Mouse (Mus musculus): ENCODE data around the gene Ndufa4l2.
A peak's percentile ranks its signal among the peaks of the same experiment; 100 is the strongest.

Ndufa4l2 gene

DNA sequence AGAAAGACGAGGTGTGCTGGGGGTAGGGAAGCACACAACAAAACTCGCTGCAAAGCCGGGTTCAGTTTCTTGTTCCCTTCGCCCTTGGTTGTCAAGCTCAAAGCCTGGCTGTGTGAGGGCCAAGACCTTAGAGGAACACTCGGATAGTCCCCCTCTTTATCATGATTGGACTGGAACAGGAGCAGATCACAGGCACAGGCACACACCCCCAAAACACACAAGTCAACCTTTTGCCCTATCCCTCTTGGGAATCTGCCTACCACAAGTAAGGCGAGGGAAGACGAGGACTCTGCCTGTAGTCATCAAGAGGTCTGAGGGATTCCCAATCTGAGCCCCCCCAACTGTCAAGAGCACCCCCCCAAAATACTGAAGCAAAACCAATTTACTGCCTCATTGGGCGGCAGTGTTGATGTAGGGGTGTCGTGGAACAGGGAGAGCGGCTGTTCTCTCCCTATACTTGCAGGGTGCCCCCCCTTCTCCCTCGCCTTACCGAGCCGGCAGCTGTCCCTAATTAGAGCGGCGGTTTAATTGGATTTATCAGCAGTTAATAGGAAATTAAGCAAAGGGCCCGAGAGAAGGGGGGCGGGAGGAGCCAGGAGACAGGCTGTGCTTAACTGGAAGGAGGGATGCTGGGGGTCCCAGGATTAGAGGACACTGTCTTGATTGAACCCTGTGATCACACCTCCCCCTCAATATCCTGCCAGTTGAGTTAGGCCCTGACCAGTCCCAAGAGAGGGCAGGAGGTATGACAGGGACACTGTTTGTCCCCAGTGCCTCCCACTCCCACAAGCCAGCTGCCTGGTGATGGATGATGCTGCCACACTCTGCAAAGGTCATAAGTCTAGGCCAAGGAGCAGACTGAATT lies 4.7 kb upstream of the Ndufa4l2 start:
- DNase-seq (ENCODE audit: low read depth, low spot score), result no peak

DNA sequence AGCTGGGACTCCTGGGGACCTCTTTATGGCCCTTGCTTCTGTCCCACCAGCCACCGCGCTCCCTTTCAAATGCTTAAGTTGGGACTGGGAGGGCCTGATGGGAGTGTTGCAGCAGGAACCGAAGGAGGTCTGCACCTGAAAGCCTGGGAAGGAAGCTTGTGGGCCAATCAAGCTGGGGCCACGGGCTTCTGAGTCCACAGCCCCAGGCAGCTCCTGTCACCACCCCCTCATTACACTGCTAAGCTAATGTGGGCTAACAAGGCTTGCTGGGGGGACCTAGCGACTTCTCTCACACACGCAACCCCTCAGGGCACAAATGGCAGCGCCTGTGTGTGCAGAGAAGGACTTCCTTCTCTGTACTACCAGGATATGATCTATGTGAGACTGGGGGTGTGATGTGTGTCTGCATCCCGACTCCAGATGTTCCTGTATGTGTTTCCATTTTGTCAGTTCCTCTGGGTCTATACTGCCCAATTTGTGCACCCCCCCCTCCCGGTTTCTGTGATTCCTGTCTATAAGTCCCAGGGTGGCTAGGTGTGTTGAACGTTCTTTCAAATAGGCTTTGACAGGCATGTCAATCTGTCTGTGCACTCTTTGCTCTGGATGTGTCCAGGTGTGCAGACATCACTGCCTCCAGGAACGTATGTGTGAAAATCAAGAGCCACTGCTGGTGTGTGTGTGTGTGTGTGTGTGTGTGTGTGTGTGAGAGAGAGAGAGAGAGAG lies 3.7 kb upstream of the Ndufa4l2 start:
- no peak for DNase-seq (ENCODE audit: low read depth, low spot score)

GRCm38 (mm10) chr10:127511634-127512306 lies 3.0 kb upstream of the Ndufa4l2 start:
- no peak for DNase-seq (ENCODE audit: low read depth, low spot score)

DNA sequence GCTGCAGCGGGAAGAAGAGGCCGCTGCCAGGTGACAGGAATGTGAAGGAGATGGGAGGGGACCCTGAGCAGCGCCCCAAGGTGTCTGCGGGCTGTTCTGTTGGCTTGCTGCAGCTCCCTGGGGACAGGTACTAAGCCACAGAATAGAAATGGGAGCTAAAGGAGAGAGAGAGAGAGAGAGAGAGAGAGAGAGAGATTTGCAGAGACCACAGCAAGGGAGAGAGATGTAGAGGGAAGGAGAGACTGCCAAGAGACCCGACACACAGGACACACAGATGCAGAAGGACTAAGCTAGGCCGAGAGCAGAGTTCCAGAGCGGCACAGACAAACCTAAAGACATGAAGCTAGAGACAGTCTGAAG lies 2.5 kb upstream of the Ndufa4l2 start:
- no peak for DNase-seq (ENCODE audit: low read depth, low spot score)

DNA sequence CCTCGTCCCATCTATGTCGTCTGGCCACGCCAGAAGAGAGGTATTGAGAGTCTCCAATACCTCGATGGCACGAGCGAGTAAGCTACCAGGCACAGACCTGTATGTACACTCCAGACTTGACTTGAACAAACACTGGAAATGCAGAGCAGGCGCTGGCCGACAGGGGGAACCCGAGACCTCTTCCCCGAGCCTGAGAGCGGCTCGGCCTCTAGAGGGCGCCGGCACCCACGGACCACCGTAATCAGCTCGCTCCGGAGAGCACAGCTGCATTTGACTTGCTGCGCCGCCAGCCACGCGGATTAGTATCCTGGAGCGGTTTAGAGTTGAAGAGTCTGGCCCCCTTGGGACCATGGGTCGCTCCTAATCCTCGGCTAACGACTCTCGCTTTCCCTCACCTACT lies 2.0 kb upstream of the Ndufa4l2 start:
- DNase-seq (ENCODE audit: low read depth, low spot score), result peak; percentile 88

- no peak for DNase-seq (ENCODE audit: low read depth, low spot score)
Observed at GRCm38 (mm10) chr10:127513501-127514091, 1.2 kb upstream of the Ndufa4l2 start.

GRCm38 (mm10) chr10:127514111-127514698 lies 562 bp upstream of the Ndufa4l2 start:
- DNase-seq (ENCODE audit: low read depth, low spot score), result no peak

- no peak for DNase-seq (ENCODE audit: low read depth, low spot score)
Observed at GRCm38 (mm10) chr10:127515271-127515982, 660 bp downstream of the Ndufa4l2 start.

DNA sequence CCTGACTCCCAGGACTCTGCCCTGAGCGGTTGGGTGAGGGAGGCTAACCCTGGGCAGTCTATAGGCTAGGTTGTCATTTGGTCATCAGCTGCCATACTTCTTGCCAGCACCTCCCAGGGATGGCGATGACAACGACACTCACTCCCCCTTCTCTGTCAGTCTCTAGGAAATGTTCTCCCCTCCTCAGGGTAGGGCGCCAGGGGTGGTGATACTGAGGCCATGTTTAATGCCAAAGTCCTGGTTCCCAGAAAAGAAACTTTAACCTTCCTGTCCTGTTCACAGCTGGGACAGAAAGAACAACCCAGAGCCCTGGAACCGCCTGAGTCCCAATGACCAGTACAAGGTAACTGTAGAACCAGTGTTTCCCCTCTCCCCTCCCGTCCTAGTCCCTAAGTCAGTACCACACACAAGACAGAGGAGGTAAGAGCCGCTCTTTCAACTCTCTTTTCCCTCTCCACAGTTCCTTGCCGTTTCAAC lies 1.3 kb downstream of the Ndufa4l2 start:
- no peak for DNase-seq (ENCODE audit: low read depth, low spot score)

- DNase-seq (ENCODE audit: low read depth, low spot score), result no peak
Observed at GRCm38 (mm10) chr10:127516576-127517260, 2.0 kb downstream of the Ndufa4l2 start.

GRCm38 (mm10) chr10:127517941-127518340 lies 3.2 kb downstream of the Ndufa4l2 start:
- DNase-seq (ENCODE audit: low read depth, low spot score), result no peak

DNA sequence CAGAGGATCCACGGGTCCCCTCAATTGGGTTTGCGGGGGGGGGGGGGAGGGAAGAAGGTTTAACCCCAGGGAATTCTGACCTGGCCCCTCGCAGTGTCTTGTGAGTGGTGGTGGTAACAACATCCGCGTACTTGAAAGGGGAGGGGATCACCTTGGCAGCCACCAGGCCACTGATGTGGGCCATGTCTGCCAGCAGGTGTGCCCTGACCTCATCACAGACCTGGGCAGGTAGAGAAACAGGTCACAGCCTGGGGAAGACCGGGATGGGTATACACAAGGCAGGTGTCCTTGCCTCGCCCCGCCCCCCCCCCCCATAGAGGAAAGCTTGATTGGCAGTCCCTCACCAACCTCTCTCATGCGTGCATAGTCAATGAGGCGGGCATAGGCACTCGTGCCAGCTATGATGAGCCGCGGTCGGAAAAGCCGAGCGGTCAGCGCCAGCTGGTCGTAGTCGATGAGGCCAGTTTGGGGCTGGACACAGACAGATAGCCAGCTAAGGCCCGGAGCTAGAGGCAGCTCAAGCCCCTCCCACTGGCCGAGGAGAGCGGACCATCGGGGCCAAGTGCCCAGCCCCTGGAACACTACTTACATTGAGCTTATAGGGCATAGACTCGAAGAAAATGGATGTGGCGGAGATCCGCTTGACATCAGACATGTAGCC lies 4.4 kb downstream of the Ndufa4l2 start:
- DNase-seq (ENCODE audit: low read depth, low spot score), result no peak

- DNase-seq (ENCODE audit: low read depth, low spot score), result no peak
Observed at GRCm38 (mm10) chr10:127519903-127520713, 5.3 kb downstream of the Ndufa4l2 start.

DNA sequence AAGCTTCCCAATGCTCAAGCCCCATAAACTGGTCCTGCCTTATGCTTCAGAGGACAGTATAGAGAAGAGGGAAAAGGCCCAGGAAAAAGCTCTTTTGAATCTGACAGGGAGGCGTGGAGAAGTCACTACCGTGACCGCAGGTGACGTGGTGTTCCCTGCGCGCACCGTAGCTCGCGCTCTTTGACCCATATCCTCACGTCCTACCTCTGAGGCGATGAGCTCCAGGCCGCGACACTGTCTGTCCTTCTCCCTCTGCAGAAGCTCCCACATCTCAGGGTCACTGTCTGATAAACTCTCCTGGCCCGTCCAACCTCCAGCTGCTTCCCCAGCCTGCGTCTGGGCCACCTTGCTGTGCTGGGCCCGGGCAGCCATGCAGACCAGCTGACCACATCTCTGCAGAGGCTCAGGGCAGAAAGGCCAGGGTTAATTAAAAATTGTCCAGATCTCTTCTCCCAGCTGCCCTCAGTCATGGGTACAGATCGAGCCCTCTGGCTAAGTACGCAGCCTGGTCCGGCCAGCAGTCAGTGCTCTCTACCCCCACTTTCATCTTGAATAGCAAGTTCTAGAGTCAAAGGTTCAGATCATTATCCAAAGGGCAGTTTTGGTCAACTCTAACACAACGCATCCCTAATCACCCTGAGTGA lies 6.1 kb downstream of the Ndufa4l2 start:
- DNase-seq (ENCODE audit: low read depth, low spot score), result no peak

- DNase-seq (ENCODE audit: low read depth, low spot score), result no peak
Observed at GRCm38 (mm10) chr10:127521611-127522080, 6.9 kb downstream of the Ndufa4l2 start.

DNA sequence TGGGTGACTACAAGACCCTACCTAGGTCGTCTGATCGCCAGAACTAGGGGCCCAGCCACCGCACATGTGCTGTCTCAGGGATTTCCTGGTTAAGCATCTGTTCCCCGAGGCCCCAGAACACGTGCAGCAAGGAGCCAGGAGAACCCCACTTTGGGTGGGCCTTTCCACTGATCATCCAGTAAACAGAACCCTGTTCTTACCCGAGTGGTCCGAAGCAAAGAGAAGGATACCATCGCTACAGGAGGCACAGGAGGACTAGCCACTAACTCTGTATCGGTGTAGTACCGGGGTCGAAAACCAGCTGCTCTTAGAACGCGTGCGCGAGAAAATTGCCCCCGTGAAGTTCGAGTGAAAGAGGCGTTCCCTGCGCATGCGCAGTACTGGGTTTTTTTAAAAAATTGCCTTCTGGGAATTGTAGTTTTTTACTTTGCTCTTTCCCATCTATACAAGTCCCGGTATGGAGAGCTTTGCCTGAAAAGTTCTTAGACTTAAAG lies 7.4 kb downstream of the Ndufa4l2 start, which contains the start of gene Shmt2:
Gene Shmt2 (minus strand): TSS at position 357 of the 494 bp plus-strand sequence.
- DNase-seq (ENCODE audit: low read depth, low spot score), result peak; percentile 93

GRCm38 (mm10) chr10:127524646-127525255 lies 10.0 kb downstream of the Ndufa4l2 start:
- no peak for DNase-seq (ENCODE audit: low read depth, low spot score)

Data from embryo, embryonic 11.5 days (tissue).